Mouse (Mus musculus) lung, postnatal 0 days (tissue): ENCODE measurements around the gene Vmn2r15.

Source experiments
- CTCF ChIP-seq: IDR thresholded peaks from 2 replicates; pipeline ENCODE4 v1.5.1; 2016; ENCODE audit warnings: antibody characterized with exemption, mild to moderate bottlenecking
- EP300 ChIP-seq: IDR thresholded peaks from 2 replicates; pipeline ENCODE4 v1.6.1; 2016; ENCODE audit warnings: antibody characterized with exemption, mild to moderate bottlenecking, control low read depth

- TF ChIP-seq CTCF, result no peak
- TF ChIP-seq EP300, result no peak
These were observed 32.4 kb upstream of the Vmn2r15 start, which contains the start of gene Vmn2r16 for GRCm38 (mm10) chr5:109329862-109330261.
